Comparison of ENCODE assay signal across 10 mouse cellular contexts in the genomic region with DNA sequence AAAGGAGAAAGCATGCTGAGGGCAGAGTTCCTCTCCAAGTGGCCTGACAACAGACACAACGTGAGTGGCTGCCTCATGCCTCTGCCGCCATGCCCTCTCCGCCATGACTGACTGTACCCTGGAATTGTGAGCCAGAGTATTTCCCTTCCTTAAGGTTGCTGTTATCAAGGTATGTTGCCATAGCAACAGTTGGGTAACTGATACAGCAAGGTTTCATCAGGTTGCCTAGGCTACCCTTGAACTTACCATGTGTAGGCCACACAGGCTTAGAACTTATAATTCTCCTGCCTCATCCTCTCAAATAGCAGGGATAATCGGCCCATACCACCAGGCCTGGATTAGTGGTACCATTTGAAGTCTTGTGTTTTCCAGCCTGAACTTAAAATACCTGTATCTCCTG. TPM values are rescaled to one million over a fixed set of nuclear protein-coding genes. Genes with fewer than 3 reads are reported as not detected.
DNase-seq lines count a peak whose midpoint lies in the region; ATAC-seq and TF ChIP-seq lines count a peak whose summit lies in the region.
"Had no signal": no experiment of that assay in that cellular context is flagged by ENCODE, and none has a peak within 500 bp of the region (broad histone marks: within the 10 kb centered on the region; RNA-seq: fewer than 3 reads in every experiment).

No protein-coding gene starts in this region.

- H3K27ac ChIP-seq in liver, adult 2 months (replicated peaks; ENCODE audit: insufficient read depth, low read depth, low read length): no peak overlapping the region
- H3K27ac ChIP-seq in embryonic facial prominence, embryonic 12.5 days: 0 out of 2 replicates have a peak overlapping the region, but pooled peaks have one; percentile 8
- 0 out of 2 replicates have a peak overlapping the region, but pooled peaks have one; percentile 10 for H3K27ac ChIP-seq in limb, embryonic 10.5 days
- peak overlapping the region; percentile 82 for H3K27ac ChIP-seq in neural tube, embryonic 13.5 days (replicated peaks)

- H3K36me3 ChIP-seq in liver, adult 2 months (ENCODE audit: control insufficient read depth, insufficient read depth, low read length): no peaks in the 10 kb centered on the region
- H3K36me3 ChIP-seq in embryonic facial prominence, embryonic 12.5 days: no peaks in the 10 kb centered on the region
- no peaks in the 10 kb centered on the region for H3K36me3 ChIP-seq in limb, embryonic 10.5 days
- no peaks in the 10 kb centered on the region for H3K36me3 ChIP-seq in neural tube, embryonic 13.5 days
- H3K36me3 ChIP-seq: lung, embryonic 15.5 days had no signal

- H3K9me3 ChIP-seq in embryonic facial prominence, embryonic 12.5 days: no peaks in the 10 kb centered on the region
- no peaks in the 10 kb centered on the region for H3K9me3 ChIP-seq in limb, embryonic 10.5 days (replicated peaks)
- no peaks in the 10 kb centered on the region for H3K9me3 ChIP-seq in neural tube, embryonic 13.5 days
- H3K9me3 ChIP-seq: lung, embryonic 15.5 days had no signal

- no peak for ATAC-seq in embryonic facial prominence, embryonic 12.5 days (ENCODE audit: insufficient number of reproducible peaks, insufficient read depth, low FRiP score, low TSS enrichment)
- no peak for ATAC-seq in neural tube, embryonic 13.5 days (ENCODE audit: low read depth)

- H3K4me2 ChIP-seq in embryonic facial prominence, embryonic 12.5 days (replicated peaks): no peak overlapping the region
- no peak overlapping the region for H3K4me2 ChIP-seq in neural tube, embryonic 13.5 days
- H3K4me2 ChIP-seq: lung, embryonic 15.5 days had no signal

- WGBS in liver, adult 2 months: 91% methylated on average over 4 of the region's 4 CpGs
- WGBS in embryonic facial prominence, embryonic 12.5 days: 83% methylated on average over 4 of the region's 4 CpGs
- WGBS in limb, embryonic 10.5 days: 93% methylated on average over 4 of the region's 4 CpGs
- 90% methylated on average over 4 of the region's 4 CpGs for WGBS in neural tube, embryonic 13.5 days

- TF ChIP-seq POLR2A in liver, adult 2 months (IDR thresholded peaks at IDR 0.05; ENCODE audit: extremely low read depth, insufficient read depth, low read length): no peak

- peaks cover 16% of the 10 kb centered on the region for H3K4me1 ChIP-seq in liver, adult 2 months (ENCODE audit: control insufficient read depth, insufficient read depth, low read length)
- peaks cover 19% of the 10 kb centered on the region for H3K4me1 ChIP-seq in embryonic facial prominence, embryonic 12.5 days
- peaks cover 55% of the 10 kb centered on the region for H3K4me1 ChIP-seq in limb, embryonic 10.5 days
- H3K4me1 ChIP-seq in neural tube, embryonic 13.5 days (replicated peaks): peaks cover 87% of the 10 kb centered on the region

- H3K27me3 ChIP-seq in liver, adult 2 months (ENCODE audit: control insufficient read depth, insufficient read depth, low read length): no peaks in the 10 kb centered on the region
- H3K27me3 ChIP-seq in embryonic facial prominence, embryonic 12.5 days: no peaks in the 10 kb centered on the region
- H3K27me3 ChIP-seq in limb, embryonic 10.5 days (ENCODE audit: low read depth, poor library complexity, severe bottlenecking): no peaks in the 10 kb centered on the region
- H3K27me3 ChIP-seq in neural tube, embryonic 13.5 days: no peaks in the 10 kb centered on the region
- H3K27me3 ChIP-seq: lung, embryonic 15.5 days had no signal

- H3K79me2 ChIP-seq in liver, adult 2 months (ENCODE audit: control insufficient read depth, insufficient read depth, low read length): no peaks in the 10 kb centered on the region

- peak; percentile 25 for DNase-seq in liver, adult 2 months (ENCODE audit: extremely low read depth, low read depth, low spot score)
- DNase-seq in liver: no peak
- no peak for DNase-seq in limb, embryonic 10.5 days (ENCODE audit: low spot score)
- no peak for DNase-seq in kidney, postnatal 25 days
- no peak for DNase-seq in retina, embryonic 14.5 days (ENCODE audit: low spot score)
- DNase-seq in gastrocnemius, postnatal 10 days: no peak
- DNase-seq: right cerebral cortex, postnatal 14 days had no signal

- no peak overlapping the region for H3K4me3 ChIP-seq in liver, adult 2 months (ENCODE audit: insufficient read depth, low read depth, low read length)
- no peak overlapping the region for H3K4me3 ChIP-seq in embryonic facial prominence, embryonic 12.5 days
- no peak overlapping the region for H3K4me3 ChIP-seq in limb, embryonic 10.5 days
- no peak overlapping the region for H3K4me3 ChIP-seq in neural tube, embryonic 13.5 days
- H3K4me3 ChIP-seq: lung, embryonic 15.5 days had no signal

- no peak for TF ChIP-seq CTCF in liver, adult 2 months (IDR thresholded peaks at IDR 0.05; ENCODE audit: low read depth, low read length)

- no peak overlapping the region for H3K9ac ChIP-seq in liver, adult 2 months (ENCODE audit: low read depth, low read length)
- no peak overlapping the region for H3K9ac ChIP-seq in embryonic facial prominence, embryonic 12.5 days
- no peak overlapping the region for H3K9ac ChIP-seq in neural tube, embryonic 13.5 days
- H3K9ac ChIP-seq: lung, embryonic 15.5 days had no signal

RNA-seq across cellular contexts. Expression of gene Prex1, which starts 58.3 kb away (rescaled TPM):
- total RNA-seq in liver, adult 2 months (2014; rRNA removed): 2.0 and 3.0 TPM in 2 replicates
- 4.6 and 5.6 TPM in 2 replicates for polyA plus RNA-seq in liver, adult 2 months (2012; rRNA removed)
- 36.2 and 41.5 TPM in 2 replicates for polyA plus RNA-seq in embryonic facial prominence, embryonic 12.5 days (2016; fragmentation: Nextera tagmentation; extraction: Ambion mirVana)
- polyA plus RNA-seq in limb, embryonic 10.5 days (2016; fragmentation: Nextera tagmentation; extraction: Ambion mirVana): 24.6 and 26.2 TPM in 2 replicates
- polyA plus RNA-seq in neural tube, embryonic 13.5 days (2015; fragmentation: Nextera tagmentation; extraction: Ambion mirVana): 28.5 and 29.3 TPM in 2 replicates
- 10 to 100 TPM; 12.9 to 20.3 TPM for total RNA-seq in gastrocnemius, postnatal 10 days (2021)
